Mouse (Mus musculus): ENCODE measurements at regions not wholly inside any gene's neighbourhood (a gene's known extent, or its start where the extent isn't known, plus 50 kb on each side); places are given as distances from the start of the nearest gene placed in this dataset.

GRCm38 (mm10) chr10:91507038-91507437, 325.9 kb upstream of the Tmpo start:
- no peak for TF ChIP-seq GATA1 (IDR thresholded peaks at IDR 0.05; ENCODE audit: low read length)
- no peak for TF ChIP-seq TAL1 (IDR thresholded peaks at IDR 0.05; ENCODE audit: low read length)
